Mouse (Mus musculus) heart, postnatal 0 days (tissue): ENCODE results near the gene Rbm17. TPM values are rescaled to one million over a fixed set of nuclear protein-coding genes. Genes with fewer than 3 reads are reported as not detected.

Source experiments
- ATAC-seq: fragments of 200-750 bp; cut with Nextera tagmentation; 2 replicates; pipeline ENCODE4 v1.8.0; 2017; ENCODE audit warnings: low read depth, moderate number of reproducible peaks, moderate library complexity; ENCODE audit not compliant: insufficient read depth
- DNase-seq: peaks from one replicate; pipeline ENCODE4 v3.0.0-alpha.2; 2016; ENCODE audit warnings: low spot score
- H3K27ac ChIP-seq: fragments of 300-500 bp; sonication (generic); 2 replicates; pipeline ENCODE4 v1.5.1; 2014; ENCODE audit warnings: low read depth, mild to moderate bottlenecking
- H3K27me3 ChIP-seq: fragments of 300-500 bp; sonication (generic); 2 replicates; pipeline ENCODE4 v1.6.1; 2014; ENCODE audit warnings: low read length, mixed read lengths; ENCODE audit not compliant: control insufficient read depth, insufficient read depth
- H3K36me3 ChIP-seq: fragments of 300-500 bp; sonication (generic); replicated peaks from 2 replicates; pipeline ENCODE4 v1.6.1; 2014; ENCODE audit warnings: low read length, mixed read lengths; ENCODE audit not compliant: control insufficient read depth, insufficient read depth
- H3K4me1 ChIP-seq: fragments of 300-500 bp; sonication (generic); 2 replicates; pipeline ENCODE4 v1.6.1; 2014; ENCODE audit warnings: antibody characterized with exemption; ENCODE audit not compliant: control insufficient read depth, insufficient read depth
- H3K4me2 ChIP-seq: fragments of 300-500 bp; sonication (generic); 2 replicates; pipeline ENCODE4 v1.6.1; 2014; ENCODE audit warnings: low read depth, mild to moderate bottlenecking, low read length, moderate library complexity
- H3K4me3 ChIP-seq: fragments of 300-500 bp; sonication (generic); 2 replicates; pipeline ENCODE4 v1.5.1; 2014; ENCODE audit warnings: low read depth, low read length
- H3K9ac ChIP-seq: fragments of 300-500 bp; sonication (generic); replicated peaks from 2 replicates; pipeline ENCODE4 v1.6.1; 2014; ENCODE audit warnings: low read depth, low read length, mixed read lengths
- H3K9me3 ChIP-seq: fragments of 300-500 bp; sonication (generic); replicated peaks from 2 replicates; pipeline ENCODE4 v1.6.1; 2016; ENCODE audit warnings: low read length; ENCODE audit not compliant: control insufficient read depth
- CTCF ChIP-seq: IDR thresholded peaks from 2 replicates; pipeline ENCODE4 v1.5.1; 2016; ENCODE audit warnings: antibody characterized with exemption, control low read depth, low read depth
- EP300 ChIP-seq: IDR thresholded peaks from 2 replicates; pipeline ENCODE4 v1.6.1; 2016; ENCODE audit warnings: antibody characterized with exemption, low read depth
- WGBS: fragments of 180-500 bp; shearing (Covaris S2); extraction: QIAGEN DNeasy Blood & Tissue Kit; methylation state at CpG from one replicate; pipeline ENCODE4 v1.1.7; 2014; 5-methylcytosine and 5-hydroxymethylcytosine counted together
- polyA plus RNA-seq: library from polyadenylated mRNA; unstranded; fragments of >200 nt; fragmentation: Nextera tagmentation; extraction: Ambion mirVana; gene quantifications from 2 replicates; pipeline ENCODE4 v1.2.1, GENCODE M21; 2015
- total RNA-seq: library from RNA; depleted of rRNA; stranded (reverse); fragments of >200 nt; gene quantifications from 2 replicates; pipeline ENCODE4 v1.2.3, GENCODE M21; 2014; ENCODE audit warnings: low replicate concordance

Gene Rbm17
- total and polyA plus RNA-seq, 2 experiments from 2014 or later, result 42.7 to 61.0 TPM

GRCm38 (mm10) chr2:11644057-11644456, 40.1 kb upstream of the Rbm17 start:
- Histone ChIP-seq H3K4me3 (no peak overlapping the region), H3K9me3 (no peaks in the 10 kb centered on the region), H3K9ac (no peak overlapping the region), H3K27ac (no peak overlapping the region), H3K4me2 (no peak overlapping the region), H3K4me1 (no peaks in the 10 kb centered on the region), H3K27me3 (no peaks in the 10 kb centered on the region), H3K36me3 (no peaks in the 10 kb centered on the region)
- 81% methylated on average over 1 of the region's 1 CpGs for WGBS
- ATAC-seq, result no peak
- no peak for DNase-seq
- TF ChIP-seq EP300 (no peak), CTCF (no peak)

GRCm38 (mm10) chr2:11642451-11642941, 38.5 kb upstream of the Rbm17 start, which contains the start of gene Il2ra:
Il2ra (plus strand) TSS chr2:11642807.
- no peaks in the 10 kb centered on the region for H3K36me3 ChIP-seq
- H3K9ac ChIP-seq, result no peak within 1 kb of the TSS
- no peaks in the 10 kb centered on the region for H3K4me1 ChIP-seq
- no peak for TF ChIP-seq EP300
- no peaks in the 10 kb centered on the region for H3K9me3 ChIP-seq
- H3K4me3 ChIP-seq, result no peak within 1 kb of the TSS
- WGBS, result 82% methylated on average over 3 of the region's 3 CpGs
- H3K27ac ChIP-seq, result no peak within 1 kb of the TSS
- DNase-seq, result no peak
- H3K4me2 ChIP-seq, result no peak within 1 kb of the TSS
- ATAC-seq, result no peak
- H3K27me3 ChIP-seq, result no peaks in the 10 kb centered on the region

- Histone ChIP-seq H3K4me3 (no peak overlapping the region), H3K9ac (no peak overlapping the region), H3K36me3 (no peaks in the 10 kb centered on the region), H3K27ac (peak overlapping the region; percentile 60; the same call in 1 of the 2 replicates), H3K9me3 (no peaks in the 10 kb centered on the region), H3K4me2 (no peak overlapping the region), H3K27me3 (no peaks in the 10 kb centered on the region), H3K4me1 (no peaks in the 10 kb centered on the region)
- TF ChIP-seq EP300 (no peak), CTCF (no peak)
- WGBS, result 37% methylated on average over 1 of the region's 1 CpGs
- DNase-seq (no peak), ATAC-seq (no peak)
Observed at GRCm38 (mm10) chr2:11637115-11637514, 33.2 kb upstream of the Rbm17 start.

- H3K9me3 ChIP-seq, result no peaks in the 10 kb centered on the region
- no peak overlapping the region; the same call in 1 of the 2 replicates for H3K4me2 ChIP-seq
- H3K27me3 ChIP-seq, result no peaks in the 10 kb centered on the region
- TF ChIP-seq CTCF (no peak), EP300 (no peak)
- DNase-seq (no peak), ATAC-seq (no peak)
- H3K9ac ChIP-seq, result no peak overlapping the region
- H3K4me1 ChIP-seq, result no peaks in the 10 kb centered on the region
- 60% methylated on average over 3 of the region's 3 CpGs for WGBS
- H3K36me3 ChIP-seq, result no peaks in the 10 kb centered on the region
- peak overlapping the region; percentile 60; the same call in 1 of the 2 replicates for H3K27ac ChIP-seq
- no peak overlapping the region for H3K4me3 ChIP-seq
Observed at GRCm38 (mm10) chr2:11636138-11636480, 32.2 kb upstream of the Rbm17 start.

GRCm38 (mm10) chr2:11635471-11636137, 31.7 kb upstream of the Rbm17 start:
- H3K4me1 ChIP-seq, result no peaks in the 10 kb centered on the region
- H3K27me3 ChIP-seq, result no peaks in the 10 kb centered on the region
- ATAC-seq, result no peak
- H3K9me3 ChIP-seq, result no peaks in the 10 kb centered on the region
- H3K27ac ChIP-seq, result peak overlapping the region; percentile 60; the same call in 1 of the 2 replicates
- H3K36me3 ChIP-seq, result no peaks in the 10 kb centered on the region
- 85% methylated on average over 5 of the region's 5 CpGs for WGBS
- TF ChIP-seq EP300, result no peak
- no peak for TF ChIP-seq CTCF
- no peak overlapping the region for H3K4me3 ChIP-seq
- DNase-seq, result no peak
- H3K4me2 ChIP-seq, result no peak overlapping the region
- H3K9ac ChIP-seq, result no peak overlapping the region

GRCm38 (mm10) chr2:11635035-11635434, 31.1 kb upstream of the Rbm17 start:
- Histone ChIP-seq H3K9ac (no peak overlapping the region), H3K27me3 (no peaks in the 10 kb centered on the region), H3K4me3 (no peak overlapping the region), H3K4me1 (no peaks in the 10 kb centered on the region), H3K4me2 (no peak overlapping the region), H3K27ac (peak overlapping the region; percentile 11; the same call in 1 of the 2 replicates), H3K9me3 (no peaks in the 10 kb centered on the region), H3K36me3 (no peaks in the 10 kb centered on the region)
- ATAC-seq (no peak), DNase-seq (no peak)
- WGBS, result 74% methylated on average over 6 of the region's 6 CpGs
- no peak for TF ChIP-seq EP300
- no peak for TF ChIP-seq CTCF
